Mouse (Mus musculus): ENCODE data around the gene Uchl4.
"Not testable (repeated sequence)": the region's sequence is repeated elsewhere in the genome, so short reads cannot be mapped to it uniquely, and the experiment has no call there.

Gene Uchl4

GRCm38 (mm10) chr9:64234768-64235435 is at the start of gene Uchl4:
Gene Uchl4, plus strand, starts transcription at chr9:64235201.
- peak; percentile 40 for DNase-seq

GRCm38 (mm10) chr9:64193879-64194278 is 41.1 kb upstream of the Uchl4 start:
- no peak for DNase-seq

- no peak for DNase-seq
Measured at GRCm38 (mm10) chr9:64195554-64195953, 39.4 kb upstream of the Uchl4 start.

GRCm38 (mm10) chr9:64197524-64197923 is 37.5 kb upstream of the Uchl4 start:
- no peak for DNase-seq

- no peak for DNase-seq
Measured at GRCm38 (mm10) chr9:64198068-64198762, 36.8 kb upstream of the Uchl4 start.

- DNase-seq: not testable (repeated sequence)
Measured at GRCm38 (mm10) chr9:64198763-64199418, 36.1 kb upstream of the Uchl4 start.

- DNase-seq: peak; percentile 42
Measured at GRCm38 (mm10) chr9:64199897-64200296, 35.1 kb upstream of the Uchl4 start.

- no peak for DNase-seq
Measured at GRCm38 (mm10) chr9:64202331-64202730, 32.7 kb upstream of the Uchl4 start.

- DNase-seq: no peak
Measured at GRCm38 (mm10) chr9:64202866-64203265, 32.1 kb upstream of the Uchl4 start.

- DNase-seq: no peak
Measured at GRCm38 (mm10) chr9:64207509-64208084, 27.4 kb upstream of the Uchl4 start.

GRCm38 (mm10) chr9:64214452-64214851 is 20.5 kb upstream of the Uchl4 start:
- no peak for DNase-seq

- DNase-seq: no peak
Measured at GRCm38 (mm10) chr9:64216090-64216489, 18.9 kb upstream of the Uchl4 start.

- DNase-seq: no peak
Measured at GRCm38 (mm10) chr9:64216641-64217040, 18.4 kb upstream of the Uchl4 start.

- no peak for DNase-seq
Measured at GRCm38 (mm10) chr9:64217887-64218286, 17.1 kb upstream of the Uchl4 start.

- DNase-seq: no peak
Measured at GRCm38 (mm10) chr9:64219305-64219704, 15.7 kb upstream of the Uchl4 start.

GRCm38 (mm10) chr9:64219772-64220420 is 15.1 kb upstream of the Uchl4 start:
- no peak for DNase-seq

GRCm38 (mm10) chr9:64220603-64221002 is 14.4 kb upstream of the Uchl4 start:
- DNase-seq: no peak

GRCm38 (mm10) chr9:64221480-64221879 is 13.5 kb upstream of the Uchl4 start:
- no peak for DNase-seq

- no peak for DNase-seq
Measured at GRCm38 (mm10) chr9:64222098-64222497, 12.9 kb upstream of the Uchl4 start.

GRCm38 (mm10) chr9:64225805-64226204 is 9.2 kb upstream of the Uchl4 start:
- no peak for DNase-seq

- DNase-seq: no peak
Measured at GRCm38 (mm10) chr9:64227736-64228135, 7.3 kb upstream of the Uchl4 start.

- DNase-seq: no peak
Measured at GRCm38 (mm10) chr9:64228972-64229371, 6.0 kb upstream of the Uchl4 start.

- DNase-seq: peak; percentile 21
Measured at GRCm38 (mm10) chr9:64231171-64231570, 3.8 kb upstream of the Uchl4 start.
